Mouse (Mus musculus) macrophage (primary cell): Measurements from ENCODE around the gene Edrf1. TPM values are rescaled to one million over a fixed set of nuclear protein-coding genes. Genes with fewer than 3 reads are reported as not detected.

ENCODE experiments used
- H3K27ac ChIP-seq: fragments of 350-480 bp; formaldehyde crosslinking; 2 replicates; pipeline ENCODE4 v1.9.0; 2021
- H3K36me3 ChIP-seq: fragments of 350-480 bp; formaldehyde crosslinking; 2 replicates; pipeline ENCODE4 v1.9.0; 2021; ENCODE audit errors: inconsistent target
- H3K4me3 ChIP-seq: fragments of 350-480 bp; formaldehyde crosslinking; 2 replicates; pipeline ENCODE4 v1.9.0; 2021; ENCODE audit errors: inconsistent target
- H3K79me2 ChIP-seq: fragments of 350-480 bp; formaldehyde crosslinking; 2 replicates; pipeline ENCODE4 v1.9.0; 2021; ENCODE audit errors: inconsistent target
- WGBS: methylation state at CpG from one replicate; pipeline ENCODE4 v1.1.7; 2026; ENCODE audit warnings: inconsistent platforms; ENCODE audit not compliant: missing documents; 5-methylcytosine and 5-hydroxymethylcytosine counted together
- polyA plus RNA-seq: library from polyadenylated mRNA; stranded (reverse); fragments of 250-400 nt; gene quantifications from 3 replicates; pipeline ENCODE4 v1.2.4, GENCODE M21; 2018; ENCODE audit warnings: inconsistent platforms
- total RNA-seq, 78 experiments: library from RNA; depleted of rRNA; stranded (reverse); fragments of 250-400 nt; gene quantifications; 1 replicate in 9 of 78; 2 replicates in 24 of 78; 3 replicates in 43 of 78; 4 replicates in 2 of 78; pipeline ENCODE4 v1.2.4; 2018; ENCODE audit warnings: inconsistent platforms in 56 of 78

Gene Edrf1
- 10 to 100 TPM; 18.3 to 95.9 (median 58.6) TPM for total RNA-seq (2018; cell fraction: chromatin; rRNA removed)
- total RNA-seq (2018; cell fraction: cytosol; rRNA removed), result 10 to 100 TPM in 4 of 26 experiments, 1 to 10 TPM in 22; 3.2 to 12.6 (median 7.6) TPM
- 10 to 100 TPM; 11.1 to 45.5 (median 25.4) TPM for total RNA-seq (2018; cell fraction: nucleus; rRNA removed)
- 4.9 to 9.3 TPM (median 7.0 TPM) in 3 replicates for polyA plus RNA-seq

- Histone ChIP-seq H3K4me3 (peak within 1 kb of the TSS; percentile 91), H3K27ac (peak within 1 kb of the TSS; percentile 64), H3K36me3 (peaks cover 16% of the 10 kb centered on the region), H3K79me2 (peaks cover 30% of the 10 kb centered on the region)
- WGBS, result 1% methylated on average over 81 of the region's 81 CpGs
Observed at GRCm38 (mm10) chr7:133637361-133638305, at the start of gene Edrf1. Gene Edrf1, plus strand, starts transcription at chr7:133637543.

- Histone ChIP-seq H3K27ac (no peak overlapping the region), H3K79me2 (no peaks in the 10 kb centered on the region), H3K4me3 (no peak overlapping the region), H3K36me3 (no peaks in the 10 kb centered on the region)
- 83% methylated on average over 1 of the region's 1 CpGs for WGBS
Observed at GRCm38 (mm10) chr7:133591750-133592149, 45.6 kb upstream of the Edrf1 start.

- no peak overlapping the region for H3K4me3 ChIP-seq
- no peaks in the 10 kb centered on the region for H3K79me2 ChIP-seq
- no peaks in the 10 kb centered on the region for H3K36me3 ChIP-seq
- H3K27ac ChIP-seq, result no peak overlapping the region
- WGBS, result 78% methylated on average over 1 of the region's 1 CpGs
Observed at GRCm38 (mm10) chr7:133600558-133600957, 36.8 kb upstream of the Edrf1 start.

GRCm38 (mm10) chr7:133602058-133602457 is 35.3 kb upstream of the Edrf1 start, which contains the start of gene Tex36:
Gene Tex36, minus strand, starts transcription at chr7:133602158.
- 80% methylated on average over 2 of the region's 2 CpGs for WGBS
- Histone ChIP-seq H3K27ac (no peak within 1 kb of the TSS), H3K4me3 (no peak within 1 kb of the TSS), H3K79me2 (no peaks in the 10 kb centered on the region), H3K36me3 (no peaks in the 10 kb centered on the region)

- WGBS, result 64% methylated on average over 2 of the region's 2 CpGs
- Histone ChIP-seq H3K4me3 (no peak overlapping the region), H3K79me2 (no peaks in the 10 kb centered on the region), H3K36me3 (no peaks in the 10 kb centered on the region), H3K27ac (no peak overlapping the region)
Observed at GRCm38 (mm10) chr7:133603156-133603555, 34.2 kb upstream of the Edrf1 start.

- Histone ChIP-seq H3K4me3 (no peak overlapping the region), H3K79me2 (no peaks in the 10 kb centered on the region), H3K27ac (no peak overlapping the region), H3K36me3 (no peaks in the 10 kb centered on the region)
- WGBS, result 83% methylated on average over 13 of the region's 13 CpGs
Observed at GRCm38 (mm10) chr7:133604427-133605081, 32.8 kb upstream of the Edrf1 start.

- no peak overlapping the region for H3K27ac ChIP-seq
- H3K36me3 ChIP-seq, result no peaks in the 10 kb centered on the region
- H3K4me3 ChIP-seq, result no peak overlapping the region
- H3K79me2 ChIP-seq, result no peaks in the 10 kb centered on the region
- 77% methylated on average over 5 of the region's 5 CpGs for WGBS
Observed at GRCm38 (mm10) chr7:133607331-133607730, 30.0 kb upstream of the Edrf1 start.

- 81% methylated on average over 13 of the region's 13 CpGs for WGBS
- no peaks in the 10 kb centered on the region for H3K79me2 ChIP-seq
- H3K36me3 ChIP-seq, result no peaks in the 10 kb centered on the region
- no peak overlapping the region for H3K4me3 ChIP-seq
- no peak overlapping the region for H3K27ac ChIP-seq
Observed at GRCm38 (mm10) chr7:133607883-133608575, 29.3 kb upstream of the Edrf1 start.

- Histone ChIP-seq H3K79me2 (no peaks in the 10 kb centered on the region), H3K36me3 (no peaks in the 10 kb centered on the region), H3K4me3 (no peak overlapping the region), H3K27ac (no peak overlapping the region)
- WGBS, result 87% methylated on average over 13 of the region's 13 CpGs
Observed at GRCm38 (mm10) chr7:133608631-133609340, 28.6 kb upstream of the Edrf1 start.

GRCm38 (mm10) chr7:133609585-133609984 is 27.8 kb upstream of the Edrf1 start:
- Histone ChIP-seq H3K79me2 (no peaks in the 10 kb centered on the region), H3K36me3 (no peaks in the 10 kb centered on the region), H3K27ac (no peak overlapping the region), H3K4me3 (no peak overlapping the region)
- WGBS, result 84% methylated on average over 8 of the region's 8 CpGs

GRCm38 (mm10) chr7:133612981-133613380 is 24.4 kb upstream of the Edrf1 start:
- Histone ChIP-seq H3K79me2 (no peaks in the 10 kb centered on the region), H3K27ac (no peak overlapping the region), H3K36me3 (no peaks in the 10 kb centered on the region), H3K4me3 (no peak overlapping the region)
- 91% methylated on average over 2 of the region's 2 CpGs for WGBS

- H3K4me3 ChIP-seq, result no peak overlapping the region
- 32% methylated on average over 11 of the region's 11 CpGs for WGBS
- H3K79me2 ChIP-seq, result no peaks in the 10 kb centered on the region
- no peaks in the 10 kb centered on the region for H3K36me3 ChIP-seq
- H3K27ac ChIP-seq, result no peak overlapping the region
Observed at GRCm38 (mm10) chr7:133620721-133621120, 16.6 kb upstream of the Edrf1 start.

GRCm38 (mm10) chr7:133623226-133623625 is 14.1 kb upstream of the Edrf1 start:
- H3K79me2 ChIP-seq, result no peaks in the 10 kb centered on the region
- H3K27ac ChIP-seq, result no peak overlapping the region
- H3K36me3 ChIP-seq, result no peaks in the 10 kb centered on the region
- H3K4me3 ChIP-seq, result no peak overlapping the region
- WGBS, result 92% methylated on average over 5 of the region's 5 CpGs
